26 mouse cellular contexts compared by ENCODE assay signal in genomic region chr16:43324009-43324408, GRCm38 (mm10).
"Had no signal": no experiment of that assay in that cellular context is flagged by ENCODE, and none has a peak within 500 bp of the region (broad histone marks: within the 10 kb centered on the region; RNA-seq: fewer than 3 reads in every experiment).

No protein-coding gene starts in this region.

- ATAC-seq: hindbrain, embryonic 16.5 days; inflammation-experienced regulatory T-cells, adult 6 months; intestine, embryonic 15.5 days; intestine, postnatal 0 days had no signal

- H3K9me3 ChIP-seq: heart, embryonic 10.5 days; heart, embryonic 12.5 days; hindbrain, embryonic 10.5 days; hindbrain, embryonic 12.5 days; intestine, embryonic 15.5 days; limb, embryonic 10.5 days; limb, embryonic 12.5 days; liver, embryonic 13.5 days had no signal

- H3K36me3 ChIP-seq: heart, embryonic 10.5 days; heart, embryonic 12.5 days; hindbrain, embryonic 10.5 days; hindbrain, embryonic 12.5 days; intestine, embryonic 15.5 days; limb, embryonic 10.5 days; limb, embryonic 12.5 days; liver, embryonic 13.5 days had no signal

- DNase-seq: gastrocnemius, adult 2 months; gastrocnemius, postnatal 10 days; gastrocnemius, postnatal 25 days; heart, adult 18-20 months; heart, postnatal 10 days; heart, postnatal 4 days; kidney, adult 18-20 months; kidney, adult 8-10 months; kidney, postnatal 10 days; kidney, postnatal 25 days; kidney, postnatal 4 days; liver; liver, embryonic 13.5 days had no signal

- H3K4me2 ChIP-seq: heart, embryonic 12.5 days; hindbrain, embryonic 12.5 days; hindbrain, embryonic 14.5 days; intestine, embryonic 15.5 days; limb, embryonic 12.5 days; liver, embryonic 13.5 days had no signal

- H3K27ac ChIP-seq: gastrocnemius, adult 2 months; heart, embryonic 10.5 days; hindbrain, embryonic 10.5 days; hindbrain, embryonic 12.5 days; hindbrain, embryonic 14.5 days; intestine, embryonic 15.5 days; layer of hippocampus, adult 2 months; left cerebral cortex, adult 2 months; limb, embryonic 10.5 days; limb, embryonic 12.5 days; liver, embryonic 13.5 days had no signal

- H3K4me3 ChIP-seq: gastrocnemius, adult 2 months; heart, embryonic 10.5 days; heart, embryonic 12.5 days; hindbrain, embryonic 10.5 days; hindbrain, embryonic 12.5 days; intestine, embryonic 15.5 days; layer of hippocampus, adult 2 months; left cerebral cortex, adult 2 months; limb, embryonic 10.5 days; limb, embryonic 12.5 days; liver, embryonic 13.5 days had no signal

- H3K9ac ChIP-seq: heart, embryonic 12.5 days; hindbrain, embryonic 12.5 days; hindbrain, embryonic 14.5 days; intestine, embryonic 15.5 days; limb, embryonic 12.5 days; liver, embryonic 13.5 days had no signal

- H3K27me3 ChIP-seq: heart, embryonic 12.5 days; hindbrain, embryonic 12.5 days; intestine, embryonic 15.5 days; limb, embryonic 12.5 days; liver, embryonic 13.5 days had no signal

- H3K4me1 ChIP-seq: heart, embryonic 10.5 days; heart, embryonic 12.5 days; hindbrain, embryonic 10.5 days; hindbrain, embryonic 12.5 days; intestine, embryonic 15.5 days; limb, embryonic 10.5 days; limb, embryonic 12.5 days; liver, embryonic 13.5 days had no signal
